Mouse (Mus musculus): ENCODE data around the gene Fsip1.

DNA sequence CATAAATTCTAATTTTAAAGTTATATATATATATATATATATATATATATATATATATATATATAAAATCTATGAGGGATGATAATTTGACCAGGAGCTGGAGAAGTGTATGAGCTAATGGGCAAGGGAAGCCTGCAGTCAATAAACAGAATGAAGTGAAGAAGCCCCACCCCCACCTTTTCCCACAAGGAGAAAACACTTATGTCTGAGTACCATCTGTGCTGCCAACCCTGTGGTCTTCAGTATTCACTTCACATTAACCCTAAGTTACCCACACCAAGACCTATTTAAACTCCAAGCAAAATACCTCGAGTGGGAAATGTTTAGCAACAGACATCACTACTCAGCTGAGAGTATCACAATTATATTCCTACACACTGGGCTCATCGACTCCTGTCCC, 53.8 kb downstream of the Fsip1 start:
- TF ChIP-seq CTCF (IDR thresholded peaks at IDR 0.05; ENCODE audit: low read depth) (no peak), EP300 (IDR thresholded peaks at IDR 0.05; ENCODE audit: low read depth) (no peak)

All from heart, postnatal 0 days (tissue).